Mouse (Mus musculus) mouse trophoblast stem cell (cell line): Measurements from ENCODE around the gene Cfl1.

Experiments used
- in situ Hi-C, 2 experiments: fragments of 300-500 bp; cut with MseI, MboI; formaldehyde crosslinking; loops; 2 replicates in 1 of 2; 3 replicates in 1 of 2; pipeline ENCODE4 v1.15.1; 2025

The Cfl1 gene

GRCm38 (mm10) chr19:5490313-5490897 lies at the start of gene Cfl1:
Gene Cfl1 (plus strand): TSS chr19:5490455.
- in situ Hi-C loops, result no loop called here

- in situ Hi-C loops, result no loop called here
Measured at GRCm38 (mm10) chr19:5444371-5444908, 45.8 kb upstream of the Cfl1 start.

DNA sequence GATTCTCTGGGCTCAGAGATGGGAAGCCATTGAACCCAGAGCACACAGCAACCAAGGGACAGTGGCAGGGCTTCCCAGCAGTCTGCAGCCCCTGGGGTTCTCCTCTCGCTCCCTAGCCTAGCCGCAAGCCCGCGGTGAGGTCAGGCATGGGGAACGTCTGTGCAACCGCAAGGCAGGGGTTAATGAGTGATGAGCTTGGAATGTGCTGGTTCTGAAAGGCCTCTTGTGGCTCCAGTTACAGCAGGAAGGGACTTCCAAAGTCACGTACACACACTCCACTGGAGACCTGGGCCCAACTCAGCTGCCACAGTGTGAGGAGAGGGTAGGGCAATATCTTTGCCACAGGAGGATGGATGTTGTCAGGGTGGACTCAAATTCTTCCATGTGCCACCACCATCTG lies 45.3 kb upstream of the Cfl1 start:
- in situ Hi-C loops, result no loop called here

DNA sequence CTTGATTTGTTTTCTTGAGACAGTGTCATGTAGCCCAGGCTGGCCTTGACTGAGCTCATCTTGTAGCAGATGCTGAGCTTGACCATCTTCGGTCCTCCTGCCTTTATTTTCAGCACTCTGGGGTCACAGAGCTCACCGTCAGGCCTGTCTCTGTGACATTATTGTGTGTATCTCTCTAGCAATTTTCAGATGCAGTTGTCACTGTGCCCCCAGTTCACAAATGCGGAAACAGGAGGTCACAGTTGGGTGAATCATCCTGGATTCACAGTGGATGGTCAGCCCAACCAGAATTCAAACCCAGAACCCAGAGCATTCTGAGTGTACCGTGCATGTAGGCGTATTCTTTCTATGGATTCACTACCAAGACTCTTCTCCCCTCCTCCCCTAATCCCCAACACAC lies 44.5 kb upstream of the Cfl1 start:
- in situ Hi-C loops, result no loop called here

DNA sequence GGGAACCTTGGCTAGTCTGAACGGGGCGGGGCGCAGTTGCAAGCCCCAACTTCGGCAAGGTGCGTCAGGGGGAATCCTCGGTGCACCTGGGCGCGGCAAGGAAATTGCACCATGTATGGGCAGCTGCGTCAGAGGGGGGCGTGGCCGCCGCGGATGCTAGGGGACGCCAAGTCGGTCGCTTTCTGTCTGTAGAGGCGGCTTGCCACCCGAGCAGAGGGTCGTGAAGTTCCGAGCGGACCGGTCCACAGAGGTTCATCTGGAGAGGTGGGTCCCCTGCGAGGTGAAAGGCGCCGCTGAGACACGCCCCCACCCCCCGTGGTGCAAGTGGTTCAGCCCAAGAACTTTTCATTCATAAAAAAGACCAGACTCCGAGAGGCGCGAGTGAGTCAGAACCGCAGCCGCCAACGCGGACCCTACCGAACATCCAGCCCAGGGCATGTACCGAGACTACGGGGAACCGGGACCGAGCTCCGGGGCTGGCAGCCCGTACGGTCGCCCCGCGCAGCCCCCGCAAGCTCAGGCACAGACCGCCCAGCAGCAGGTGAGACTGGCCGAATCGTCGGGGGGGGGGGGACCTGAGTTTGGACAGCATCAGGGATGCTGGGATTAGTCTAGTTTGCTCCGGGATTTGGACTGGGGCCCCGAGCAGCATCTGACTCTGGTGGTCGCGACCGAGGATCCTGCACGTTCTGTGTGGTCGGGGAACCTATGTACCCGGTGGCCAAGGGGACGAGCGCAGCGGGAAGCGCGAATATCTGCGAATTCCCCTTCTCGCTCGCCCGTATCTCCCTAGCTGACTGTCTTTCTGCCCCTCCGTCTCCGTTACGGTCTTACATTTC lies 42.5 kb upstream of the Cfl1 start, which contains the start of gene Fosl1:
Fosl1 (plus strand) TSS at position 33 of the 839 bp plus-strand sequence.
- in situ Hi-C loops, result no loop called here

GRCm38 (mm10) chr19:5448354-5449150 lies 41.7 kb upstream of the Cfl1 start:
- in situ Hi-C loops, result no loop called here

DNA sequence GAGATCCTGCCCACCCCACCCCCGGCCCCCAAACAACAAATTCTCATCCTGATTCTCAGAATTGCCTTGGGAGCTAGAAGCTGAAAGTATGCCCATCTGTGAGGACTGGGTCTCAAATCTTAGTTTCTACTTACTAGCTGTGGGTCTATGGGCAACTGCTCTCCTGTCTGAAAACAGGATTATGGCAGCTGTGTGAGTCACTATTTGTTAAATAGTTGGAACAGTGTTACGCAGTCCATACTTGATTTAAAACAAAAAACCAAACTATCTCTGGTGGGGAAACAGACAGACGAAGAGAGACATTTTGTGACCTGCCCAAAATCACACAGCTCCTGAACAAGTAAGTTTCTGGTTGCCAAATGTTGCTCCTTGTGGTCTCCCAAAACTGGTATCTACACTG lies 40.6 kb upstream of the Cfl1 start:
- in situ Hi-C loops, result no loop called here

GRCm38 (mm10) chr19:5451766-5452165 lies 38.5 kb upstream of the Cfl1 start:
- in situ Hi-C loops, result no loop called here

- in situ Hi-C loops, result no loop called here
Measured at GRCm38 (mm10) chr19:5455037-5455436, 35.2 kb upstream of the Cfl1 start.

DNA sequence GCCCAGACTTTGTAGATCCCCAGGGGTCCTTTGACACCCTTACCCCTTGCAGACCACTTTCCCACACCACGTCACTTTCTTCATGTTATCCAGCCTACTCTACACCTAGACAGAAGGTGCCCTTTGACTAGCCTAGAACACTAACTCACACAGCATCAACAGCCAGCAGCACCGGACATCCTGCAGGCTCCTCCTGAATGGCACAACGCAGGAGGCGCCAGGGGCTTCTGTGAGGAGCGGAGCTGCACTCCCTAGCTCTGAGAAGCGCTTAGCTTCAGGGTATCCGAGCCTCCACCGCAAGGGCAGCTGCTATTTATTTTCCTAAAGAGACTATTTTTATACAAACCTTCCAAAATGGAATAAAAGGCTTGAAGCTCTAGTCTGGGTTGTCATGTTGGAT lies 34.7 kb upstream of the Cfl1 start:
- in situ Hi-C loops, result no loop called here

GRCm38 (mm10) chr19:5456241-5456921 lies 33.9 kb upstream of the Cfl1 start:
- in situ Hi-C loops, result no loop called here

- in situ Hi-C loops, result no loop called here
Measured at GRCm38 (mm10) chr19:5456922-5457745, 33.1 kb upstream of the Cfl1 start.

DNA sequence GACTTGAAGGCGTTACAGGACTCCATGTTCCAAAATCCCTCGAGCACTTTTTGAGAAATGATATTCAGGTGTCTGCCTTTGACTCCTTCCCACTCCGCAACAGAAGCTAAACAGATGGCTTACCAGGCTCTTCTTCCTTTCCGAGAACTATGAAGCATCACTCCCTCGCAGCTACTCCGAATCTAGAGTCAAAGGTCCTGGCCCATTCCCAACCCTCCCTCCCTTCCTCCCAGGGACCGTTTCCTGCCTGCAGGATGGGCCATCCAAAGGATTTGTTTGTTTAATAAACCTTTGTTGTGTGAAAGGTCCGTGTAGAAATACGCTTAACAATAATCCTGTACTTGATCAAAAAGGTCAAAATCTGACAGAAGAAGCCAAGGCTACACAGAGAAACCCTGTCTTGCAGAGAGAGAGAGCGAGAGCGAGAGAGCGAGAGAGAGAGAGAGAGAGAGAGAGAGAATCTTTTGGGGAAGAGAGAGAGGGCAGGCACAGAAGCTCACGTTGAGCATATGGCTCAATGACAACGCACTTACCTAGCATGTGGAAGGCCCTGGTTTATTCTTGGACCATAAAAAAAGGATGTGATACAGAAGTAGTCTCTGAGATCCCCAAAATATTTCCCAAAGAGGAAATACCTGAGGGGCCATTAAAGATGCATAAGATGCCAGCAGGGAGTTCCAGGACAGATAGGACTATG lies 32.4 kb upstream of the Cfl1 start, which contains the start of gene Ccdc85b:
Ccdc85b (minus strand) TSS at position 149 of the 697 bp plus-strand sequence.
- in situ Hi-C loops, result no loop called here

DNA sequence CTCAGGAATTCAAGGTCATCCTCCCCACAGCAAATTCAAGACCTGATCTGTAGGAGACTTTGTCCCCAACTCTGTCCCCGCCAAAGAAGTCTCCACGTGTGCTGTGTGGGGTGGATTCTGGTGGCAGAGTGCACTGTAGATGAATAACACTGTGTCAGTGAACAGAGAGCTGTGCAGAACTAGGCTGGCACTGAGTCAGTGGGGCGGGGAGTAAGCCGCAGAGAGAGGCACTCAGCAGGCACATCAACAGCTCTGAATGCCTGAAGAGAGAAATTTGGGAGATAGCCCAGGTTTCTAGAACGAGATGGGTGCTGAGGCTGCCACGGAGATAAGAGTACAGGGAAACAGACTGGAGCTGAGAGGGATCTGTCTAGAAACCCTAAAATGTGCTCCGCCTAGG lies 31.2 kb upstream of the Cfl1 start:
- in situ Hi-C loops, result no loop called here

GRCm38 (mm10) chr19:5459896-5460295 lies 30.4 kb upstream of the Cfl1 start:
- in situ Hi-C loops, result no loop called here

DNA sequence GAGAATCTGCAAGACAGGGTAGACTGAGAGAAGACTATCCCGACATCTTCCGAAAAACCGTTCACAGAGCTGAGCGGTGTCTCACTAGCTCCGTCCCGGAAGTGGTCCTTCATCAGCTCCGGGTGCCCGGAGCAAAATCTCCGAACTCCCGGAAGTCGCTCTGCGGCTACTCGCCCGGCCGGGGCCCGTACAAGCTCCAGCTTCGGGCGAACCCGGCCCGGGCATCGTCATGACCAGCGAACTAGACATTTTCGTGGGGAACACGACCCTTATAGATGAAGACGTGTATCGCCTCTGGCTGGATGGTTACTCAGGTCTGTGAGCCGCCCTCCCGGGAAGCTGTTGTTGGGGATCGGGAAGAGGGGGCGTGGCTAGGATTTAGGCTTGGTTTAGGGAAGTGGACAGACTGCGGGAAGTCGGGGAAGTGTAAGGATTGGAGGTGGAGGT lies 29.8 kb upstream of the Cfl1 start, which contains the start of gene Fibp:
Fibp (plus strand) TSS at position 151 of the 447 bp plus-strand sequence.
- in situ Hi-C loops, result no loop called here

DNA sequence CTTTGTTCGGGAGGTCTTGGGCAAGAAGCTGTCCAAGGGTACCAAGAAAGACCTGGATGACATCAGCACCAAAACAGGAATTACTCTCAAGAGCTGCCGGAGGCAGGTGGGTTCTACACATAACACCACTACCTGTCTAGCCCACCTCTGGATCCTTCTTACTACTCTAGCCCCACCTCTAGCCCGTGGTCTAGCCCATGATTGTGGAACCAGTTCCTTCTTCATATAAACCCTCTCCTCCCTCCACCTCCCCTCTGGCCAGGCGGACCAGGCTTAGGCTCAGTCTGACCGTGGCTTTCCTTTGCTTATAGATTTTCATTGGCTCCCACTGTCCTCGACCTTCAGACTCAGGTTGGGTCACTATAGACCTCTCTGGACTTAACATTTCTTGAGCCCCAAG lies 28.8 kb upstream of the Cfl1 start:
- in situ Hi-C loops, result no loop called here

DNA sequence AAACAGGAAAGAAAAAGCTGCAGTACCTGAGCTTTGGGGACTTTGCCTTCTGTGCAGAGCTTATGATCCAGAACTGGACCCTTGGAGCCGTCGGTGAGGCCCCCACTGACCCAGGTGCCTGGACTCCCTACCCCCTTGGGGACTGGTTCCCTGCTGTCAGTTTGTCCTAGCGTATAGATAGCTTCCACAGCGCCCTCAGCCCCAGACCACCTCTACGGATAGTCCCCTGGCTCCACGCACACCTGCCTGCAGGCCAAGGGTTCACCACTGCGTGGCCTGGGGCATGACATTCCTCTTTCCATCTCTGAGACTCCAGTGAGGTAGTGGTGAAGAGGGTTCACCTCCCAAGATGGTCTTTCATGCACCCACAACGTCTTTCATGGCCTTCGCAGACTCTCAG lies 27.0 kb upstream of the Cfl1 start:
- in situ Hi-C loops, result no loop called here

DNA sequence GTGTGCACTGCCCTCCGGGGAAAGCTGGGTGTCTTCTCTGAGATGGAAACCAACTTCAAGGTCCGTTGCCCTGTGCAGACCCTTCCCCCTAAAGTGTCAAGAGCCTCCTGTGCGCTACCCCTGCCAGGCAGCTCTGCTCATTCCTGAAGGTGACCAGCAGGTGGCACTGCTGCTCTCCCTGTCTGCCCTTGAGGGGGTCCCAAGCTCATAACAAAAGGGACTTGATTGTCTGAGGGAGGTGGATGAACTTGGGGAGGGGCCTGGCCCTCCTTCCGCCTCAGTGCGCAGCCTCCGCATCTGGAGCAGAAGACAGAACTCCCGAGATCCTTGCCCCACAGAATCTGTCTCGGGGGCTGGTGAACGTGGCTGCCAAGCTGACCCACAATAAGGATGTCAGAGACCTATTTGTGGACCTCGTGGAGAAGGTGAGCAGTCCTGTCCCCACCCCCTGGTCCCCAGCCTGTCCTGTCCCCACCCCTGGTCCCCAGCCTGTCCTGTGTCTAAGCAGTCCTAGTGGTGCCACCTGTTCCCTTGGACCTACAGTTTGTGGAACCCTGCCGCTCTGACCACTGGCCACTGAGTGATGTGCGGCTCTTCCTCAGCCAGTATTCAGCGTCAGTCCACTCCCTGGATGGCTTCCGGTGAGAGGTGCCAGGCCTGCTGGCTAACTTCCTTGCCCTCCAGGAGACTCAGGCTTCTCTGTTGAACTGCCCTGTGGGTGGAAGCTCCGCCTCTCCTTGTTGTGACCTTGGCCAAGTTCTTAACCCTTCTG lies 26.3 kb upstream of the Cfl1 start:
- in situ Hi-C loops, result no loop called here
